Mouse (Mus musculus) C2C12 (cell line): ENCODE measurements around the gene Ltk. TPM values are rescaled to one million over a fixed set of nuclear protein-coding genes. Genes with fewer than 3 reads are reported as not detected.

Source experiments
- H3K27me3 ChIP-seq: one replicate; pipeline ENCODE4 v1.6.1; 2011; ENCODE audit not compliant: control insufficient read depth, insufficient read depth, insufficient read length
- H3K36me3 ChIP-seq: one replicate; pipeline ENCODE4 v1.6.1; 2011; ENCODE audit not compliant: control insufficient read depth, insufficient read depth
- H3K4me3 ChIP-seq: one replicate; pipeline ENCODE4 v1.5.1; 2011; ENCODE audit warnings: mild to moderate bottlenecking, control low read depth; ENCODE audit not compliant: poor library complexity, insufficient read depth, severe bottlenecking
- H3K79me2 ChIP-seq: one replicate; pipeline ENCODE4 v1.6.1; 2011; ENCODE audit not compliant: control insufficient read depth, insufficient read depth
- H3K79me3 ChIP-seq: one replicate; pipeline ENCODE4 v1.6.1; 2011; ENCODE audit warnings: low read depth, control low read depth
- H3ac ChIP-seq: one replicate; pipeline ENCODE3; 2011; ENCODE audit warnings: low read depth; ENCODE audit not compliant: control insufficient read depth, insufficient read length
- CEBPB ChIP-seq: IDR thresholded peaks from one replicate; pipeline ENCODE4 v1.6.1; 2011; ENCODE audit warnings: low read depth, mild to moderate bottlenecking, control low read depth, moderate library complexity
- CTCF ChIP-seq: IDR thresholded peaks from one replicate; pipeline ENCODE4 v1.5.1; 2011; ENCODE audit not compliant: control insufficient read depth, insufficient read depth, insufficient read length
- FOSL1 ChIP-seq: IDR thresholded peaks from one replicate; pipeline ENCODE4 v1.8.0; 2011; ENCODE audit warnings: mild to moderate bottlenecking, low read length; ENCODE audit not compliant: poor library complexity, insufficient read depth, severe bottlenecking
- MAX ChIP-seq: IDR thresholded peaks from one replicate; pipeline ENCODE4 v1.6.1; 2011; ENCODE audit warnings: mild to moderate bottlenecking, control low read depth
- MYOD1 ChIP-seq: IDR thresholded peaks from one replicate; pipeline ENCODE4 v1.6.1; 2011; ENCODE audit warnings: low read depth; ENCODE audit not compliant: control insufficient read depth, insufficient read length
- MYOG ChIP-seq: IDR thresholded peaks from one replicate; pipeline ENCODE4 v1.6.1; 2011; ENCODE audit not compliant: control insufficient read depth, insufficient read length; ENCODE audit errors: extremely low read depth
- USF1 ChIP-seq: IDR thresholded peaks from one replicate; pipeline ENCODE4 v1.6.1; 2011; ENCODE audit warnings: low read depth, mild to moderate bottlenecking, control low read depth, moderate library complexity
- polyA plus RNA-seq: library from polyadenylated mRNA; unstranded; fragments of >200 nt; fragmentation: generic; extraction: Trizol; gene quantifications from one replicate; pipeline ENCODE4 v1.2.1, GENCODE M21; 2012; ENCODE audit warnings: missing spikeins

Ltk gene
- polyA plus RNA-seq, 1 experiment: 0.01 TPM

- Histone ChIP-seq H3ac (no peak overlapping the region), H3K4me3 (no peak overlapping the region), H3K79me2 (no peaks in the 10 kb centered on the region), H3K79me3 (no peaks in the 10 kb centered on the region), H3K27me3 (peaks cover 14% of the 10 kb centered on the region), H3K36me3 (no peaks in the 10 kb centered on the region)
- TF ChIP-seq CEBPB (no peak), CTCF (peak; percentile 43)
These were observed 38.2 kb upstream of the Ltk start for GRCm38 (mm10) chr2:119798246-119798927.

DNA sequence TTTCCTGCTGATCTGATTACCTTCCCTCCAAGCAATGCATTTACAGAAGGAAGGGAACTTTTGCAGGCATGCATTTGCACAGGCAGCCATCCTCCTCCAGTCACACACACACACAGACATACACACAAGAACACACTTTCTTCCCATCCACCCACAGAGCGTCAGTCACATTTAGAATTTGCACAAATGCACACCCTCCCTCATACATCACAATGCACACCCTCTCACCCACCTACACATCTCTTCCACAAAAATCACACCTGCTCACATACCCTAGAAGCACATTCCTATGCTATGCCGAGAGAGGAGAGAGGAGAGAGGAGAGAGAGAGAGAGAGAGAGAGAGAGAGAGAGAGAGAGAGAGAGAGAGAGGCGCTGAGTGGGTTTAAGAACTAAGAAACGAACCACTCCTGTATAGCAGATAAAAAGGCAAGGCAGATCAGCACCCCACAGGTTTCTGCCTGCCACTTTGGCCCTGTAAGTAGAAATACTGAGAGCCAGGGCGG lies 37.1 kb upstream of the Ltk start, which contains the start of gene Tyro3:
Gene Tyro3 (plus strand): TSS at position 455 of the 505 bp plus-strand sequence.
- Histone ChIP-seq H3K79me3 (no peaks in the 10 kb centered on the region), H3K4me3 (no peak within 1 kb of the TSS), H3K27me3 (peaks cover 14% of the 10 kb centered on the region), H3ac (no peak within 1 kb of the TSS), H3K79me2 (no peaks in the 10 kb centered on the region), H3K36me3 (no peaks in the 10 kb centered on the region)
- TF ChIP-seq USF1 (no peak), MAX (no peak), FOSL1 (no peak), MYOG (no peak), CTCF (no peak), MYOD1 (no peak), CEBPB (no peak)

- Histone ChIP-seq H3K79me3 (peaks cover 9% of the 10 kb centered on the region), H3K79me2 (peaks cover 19% of the 10 kb centered on the region), H3K4me3 (no peak overlapping the region), H3K36me3 (no peaks in the 10 kb centered on the region), H3ac (no peak overlapping the region), H3K27me3 (peaks cover 4% of the 10 kb centered on the region)
- TF ChIP-seq CEBPB (no peak), FOSL1 (no peak), CTCF (no peak), USF1 (no peak), MYOG (no peak), MAX (no peak), MYOD1 (no peak)
These were observed 29.8 kb upstream of the Ltk start for GRCm38 (mm10) chr2:119789996-119790395.

- Histone ChIP-seq H3K4me3 (peak within 1 kb of the TSS; percentile 51), H3K27me3 (no peaks in the 10 kb centered on the region), H3K36me3 (peaks cover 3% of the 10 kb centered on the region), H3ac (peak within 1 kb of the TSS; percentile 76), H3K79me2 (peaks cover 35% of the 10 kb centered on the region), H3K79me3 (peaks cover 9% of the 10 kb centered on the region)
- TF ChIP-seq FOSL1: no peak
- no peak for TF ChIP-seq CTCF
- TF ChIP-seq USF1: no peak
- TF ChIP-seq MAX: peak; percentile 50
- no peak for TF ChIP-seq MYOG
These were observed 27.1 kb upstream of the Ltk start, which contains the start of gene Rpap1 for GRCm38 (mm10) chr2:119787206-119787883. Gene Rpap1, minus strand, starts transcription at chr2:119787537.

- no peak for TF ChIP-seq FOSL1
- TF ChIP-seq USF1: no peak
- no peak for TF ChIP-seq CEBPB
- TF ChIP-seq MAX: no peak
- no peak for TF ChIP-seq CTCF
- TF ChIP-seq MYOD1: no peak
- TF ChIP-seq MYOG: no peak
- Histone ChIP-seq H3K36me3 (peaks cover 46% of the 10 kb centered on the region), H3K79me2 (no peaks in the 10 kb centered on the region)
These were observed 7.0 kb upstream of the Ltk start for GRCm38 (mm10) chr2:119767246-119767645.

GRCm38 (mm10) chr2:119763924-119764323 lies 3.7 kb upstream of the Ltk start:
- peaks cover 13% of the 10 kb centered on the region for H3K27me3 ChIP-seq
- H3K36me3 ChIP-seq: peaks cover 30% of the 10 kb centered on the region
- H3K4me3 ChIP-seq: no peak overlapping the region
- H3ac ChIP-seq: no peak overlapping the region
- no peaks in the 10 kb centered on the region for H3K79me2 ChIP-seq
- TF ChIP-seq MYOD1: no peak
- TF ChIP-seq MYOG: no peak
- no peak for TF ChIP-seq USF1
- TF ChIP-seq FOSL1: no peak
- H3K79me3 ChIP-seq: no peaks in the 10 kb centered on the region

More at GRCm38 (mm10) chr2:119767246-119767645, 7.0 kb upstream of the Ltk start:
- H3ac ChIP-seq: no peak overlapping the region
- no peak overlapping the region for H3K4me3 ChIP-seq
- H3K79me3 ChIP-seq: no peaks in the 10 kb centered on the region
- no peaks in the 10 kb centered on the region for H3K27me3 ChIP-seq
